ENCODE assay signal across 11 mouse cellular contexts in genomic region chr3:88456746-88457532, GRCm38 (mm10). TPM values are rescaled to one million over a fixed set of nuclear protein-coding genes. Genes with fewer than 3 reads are reported as not detected.
DNase-seq lines count a peak whose midpoint lies in the region; ATAC-seq and TF ChIP-seq lines count a peak whose summit lies in the region.
"Had no signal": no experiment of that assay in that cellular context is flagged by ENCODE, and none has a peak within 500 bp of the region (broad histone marks: within the 10 kb centered on the region; RNA-seq: fewer than 3 reads in every experiment).

No protein-coding gene starts in this region.

- peaks cover 18% of the 10 kb centered on the region; the same call in 1 of the 2 replicates for H3K79me2 ChIP-seq in liver, adult 2 months (ENCODE audit: control insufficient read depth, insufficient read depth, low read length)

- H3K9me3 ChIP-seq in forebrain, embryonic 15.5 days, result no peaks in the 10 kb centered on the region
- no peaks in the 10 kb centered on the region for H3K9me3 ChIP-seq in liver, embryonic 16.5 days (replicated peaks; ENCODE audit: control insufficient read depth, low read length)
- no peaks in the 10 kb centered on the region for H3K9me3 ChIP-seq in stomach, embryonic 16.5 days (replicated peaks; ENCODE audit: control insufficient read depth, low read length)
- H3K9me3 ChIP-seq: heart, embryonic 15.5 days; lung, embryonic 15.5 days had no signal

- no peak for DNase-seq in liver, adult 2 months (ENCODE audit: extremely low read depth, low read depth, low spot score)
- DNase-seq in liver, result no peak
- DNase-seq in embryo, embryonic 10 days (ENCODE audit: low spot score), result no peak
- no peak for DNase-seq in cerebellum, postnatal 10 days
- DNase-seq in layer of hippocampus, postnatal 36 days, result no peak
- DNase-seq: layer of hippocampus, adult 9-11 months had no signal

- no peak for ATAC-seq in forebrain, embryonic 15.5 days (replicated peaks)
- no peak for ATAC-seq in liver, embryonic 16.5 days (ENCODE audit: low read depth)
- no peak for ATAC-seq in stomach, embryonic 16.5 days (ENCODE audit: insufficient read depth, low FRiP score)

- H3K27ac ChIP-seq in liver, adult 2 months (replicated peaks; ENCODE audit: insufficient read depth, low read depth, low read length), result peak overlapping the region; percentile 92
- no peak overlapping the region for H3K27ac ChIP-seq in forebrain, embryonic 15.5 days (replicated peaks)
- peak overlapping the region; percentile 64 for H3K27ac ChIP-seq in liver, embryonic 16.5 days (ENCODE audit: low read length)
- peak overlapping the region; percentile 3 for H3K27ac ChIP-seq in stomach, embryonic 16.5 days (ENCODE audit: low read length)
- H3K27ac ChIP-seq: heart, embryonic 15.5 days; lung, embryonic 15.5 days had no signal

- H3K4me3 ChIP-seq in liver, adult 2 months (ENCODE audit: insufficient read depth, low read depth, low read length), result no peak overlapping the region
- H3K4me3 ChIP-seq in forebrain, embryonic 15.5 days, result peak overlapping the region; percentile 50
- H3K4me3 ChIP-seq in liver, embryonic 16.5 days (ENCODE audit: low read depth, low read length), result no peak overlapping the region
- no peak overlapping the region for H3K4me3 ChIP-seq in stomach, embryonic 16.5 days (replicated peaks; ENCODE audit: low read length)
- H3K4me3 ChIP-seq: heart, embryonic 15.5 days; lung, embryonic 15.5 days had no signal

- no peaks in the 10 kb centered on the region for H3K27me3 ChIP-seq in liver, adult 2 months (ENCODE audit: control insufficient read depth, insufficient read depth, low read length)
- no peaks in the 10 kb centered on the region for H3K27me3 ChIP-seq in forebrain, embryonic 15.5 days
- peaks cover 5% of the 10 kb centered on the region for H3K27me3 ChIP-seq in liver, embryonic 16.5 days (ENCODE audit: control insufficient read depth, insufficient read depth, low read depth, low read length)
- no peaks in the 10 kb centered on the region; the same call in 1 of the 2 replicates for H3K27me3 ChIP-seq in stomach, embryonic 16.5 days (ENCODE audit: control insufficient read depth, insufficient read depth, low read length)

- H3K4me2 ChIP-seq in forebrain, embryonic 15.5 days (replicated peaks), result peak overlapping the region; percentile 46
- no peak overlapping the region for H3K4me2 ChIP-seq in liver, embryonic 16.5 days (ENCODE audit: low read depth, low read length)
- no peak overlapping the region for H3K4me2 ChIP-seq in stomach, embryonic 16.5 days (ENCODE audit: low read depth, low read length)
- H3K4me2 ChIP-seq: heart, embryonic 15.5 days; lung, embryonic 15.5 days had no signal

- H3K9ac ChIP-seq in liver, adult 2 months (ENCODE audit: low read depth, low read length), result peak overlapping the region; percentile 20; the same call in 1 of the 2 replicates
- peak overlapping the region; percentile 57; the same call in 1 of the 2 replicates for H3K9ac ChIP-seq in forebrain, embryonic 15.5 days (replicated peaks)
- H3K9ac ChIP-seq in liver, embryonic 16.5 days (ENCODE audit: low read depth, low read length), result no peak overlapping the region
- H3K9ac ChIP-seq in stomach, embryonic 16.5 days (ENCODE audit: low read length), result peak overlapping the region; percentile 34; the same call in 1 of the 2 replicates
- H3K9ac ChIP-seq: heart, embryonic 15.5 days; lung, embryonic 15.5 days had no signal

- H3K36me3 ChIP-seq in liver, adult 2 months (ENCODE audit: control insufficient read depth, insufficient read depth, low read length), result peaks cover 9% of the 10 kb centered on the region
- H3K36me3 ChIP-seq in forebrain, embryonic 15.5 days, result no peaks in the 10 kb centered on the region
- H3K36me3 ChIP-seq in liver, embryonic 16.5 days (ENCODE audit: control insufficient read depth, insufficient read depth), result no peaks in the 10 kb centered on the region
- no peaks in the 10 kb centered on the region for H3K36me3 ChIP-seq in stomach, embryonic 16.5 days (ENCODE audit: control insufficient read depth, insufficient read depth, low read length)
- H3K36me3 ChIP-seq: heart, embryonic 15.5 days; lung, embryonic 15.5 days had no signal

- WGBS in liver, adult 2 months, result 38% methylated on average over 7 of the region's 7 CpGs
- 74% methylated on average over 7 of the region's 7 CpGs for WGBS in forebrain, embryonic 15.5 days
- 60% methylated on average over 7 of the region's 7 CpGs for WGBS in liver, embryonic 16.5 days (ENCODE audit: insufficient replicate concordance)
- WGBS in stomach, embryonic 16.5 days, result 60% methylated on average over 7 of the region's 7 CpGs

- TF ChIP-seq POLR2A in liver, adult 2 months (IDR thresholded peaks at IDR 0.05; ENCODE audit: extremely low read depth, insufficient read depth, low read length), result no peak

- no peak for TF ChIP-seq CTCF in liver, adult 2 months (IDR thresholded peaks at IDR 0.05; ENCODE audit: low read depth, low read length)

- peaks cover 14% of the 10 kb centered on the region for H3K4me1 ChIP-seq in liver, adult 2 months (ENCODE audit: control insufficient read depth, insufficient read depth, low read length)
- H3K4me1 ChIP-seq in forebrain, embryonic 15.5 days, result peaks cover 36% of the 10 kb centered on the region
- peaks cover 9% of the 10 kb centered on the region; the same call in 1 of the 2 replicates for H3K4me1 ChIP-seq in liver, embryonic 16.5 days (ENCODE audit: control insufficient read depth, low read depth, low read length)
- peaks cover 9% of the 10 kb centered on the region; the same call in 1 of the 2 replicates for H3K4me1 ChIP-seq in stomach, embryonic 16.5 days (ENCODE audit: control insufficient read depth, insufficient read depth, low read length)

RNA-seq across cellular contexts. Expression of gene Sema4a, which starts 4.0 kb away (rescaled TPM):
- total RNA-seq in liver, adult 2 months (2014; rRNA removed), result 23.4 and 37.9 TPM in 2 replicates
- polyA plus RNA-seq in liver, adult 2 months (2012; rRNA removed), result 109 and 117 TPM in 2 replicates
- polyA plus RNA-seq in forebrain, embryonic 15.5 days (2015; fragmentation: Nextera tagmentation; extraction: Ambion mirVana), result 16.3 and 17.7 TPM in 2 replicates
- 27.0 and 29.1 TPM in 2 replicates for polyA plus RNA-seq in liver, embryonic 16.5 days (2015; fragmentation: Nextera tagmentation; extraction: Ambion mirVana)
- polyA plus RNA-seq in stomach, embryonic 16.5 days (2015; fragmentation: Nextera tagmentation; extraction: Ambion mirVana), result 33.1 and 38.4 TPM in 2 replicates
- 10 to 100 TPM; 34.1 to 36.8 TPM for total RNA-seq in layer of hippocampus, postnatal 36 days (2021)

RNA-seq across cellular contexts. Expression of gene Slc25a44, which starts 32.0 kb away (rescaled TPM):
- 26.1 and 28.1 TPM in 2 replicates for total RNA-seq in liver, adult 2 months (2014; rRNA removed)
- 57.0 and 60.9 TPM in 2 replicates for polyA plus RNA-seq in liver, adult 2 months (2012; rRNA removed)
- polyA plus RNA-seq in forebrain, embryonic 15.5 days (2015; fragmentation: Nextera tagmentation; extraction: Ambion mirVana), result 31.3 and 33.2 TPM in 2 replicates
- polyA plus RNA-seq in liver, embryonic 16.5 days (2015; fragmentation: Nextera tagmentation; extraction: Ambion mirVana), result 10.0 and 11.8 TPM in 2 replicates
- polyA plus RNA-seq in stomach, embryonic 16.5 days (2015; fragmentation: Nextera tagmentation; extraction: Ambion mirVana), result 18.0 and 20.0 TPM in 2 replicates
- total RNA-seq in layer of hippocampus, postnatal 36 days (2021), result 10 to 100 TPM; 68.6 to 69.1 TPM

RNA-seq across cellular contexts. Expression of gene Pmf1, which starts 46.8 kb away (rescaled TPM):
- total RNA-seq in liver, adult 2 months (2014; rRNA removed), result 12.9 and 16.5 TPM in 2 replicates
- polyA plus RNA-seq in liver, adult 2 months (2012; rRNA removed), result 59.0 and 68.1 TPM in 2 replicates
- polyA plus RNA-seq in forebrain, embryonic 15.5 days (2015; fragmentation: Nextera tagmentation; extraction: Ambion mirVana), result 55.1 and 64.8 TPM in 2 replicates
- polyA plus RNA-seq in liver, embryonic 16.5 days (2015; fragmentation: Nextera tagmentation; extraction: Ambion mirVana), result 69.7 and 76.8 TPM in 2 replicates
- 98.9 and 104 TPM in 2 replicates for polyA plus RNA-seq in stomach, embryonic 16.5 days (2015; fragmentation: Nextera tagmentation; extraction: Ambion mirVana)
- 1 to 10 TPM; 5.3 to 6.3 TPM for total RNA-seq in layer of hippocampus, postnatal 36 days (2021)

RNA-seq across cellular contexts. Expression of gene Lmna, which starts 52.8 kb away (rescaled TPM):
- 28.2 and 38.5 TPM in 2 replicates for total RNA-seq in liver, adult 2 months (2014; rRNA removed)
- 41.0 and 44.7 TPM in 2 replicates for polyA plus RNA-seq in liver, adult 2 months (2012; rRNA removed)
- polyA plus RNA-seq in forebrain, embryonic 15.5 days (2015; fragmentation: Nextera tagmentation; extraction: Ambion mirVana), result 23.4 and 27.5 TPM in 2 replicates
- polyA plus RNA-seq in liver, embryonic 16.5 days (2015; fragmentation: Nextera tagmentation; extraction: Ambion mirVana), result 123 and 131 TPM in 2 replicates
- 266 and 298 TPM in 2 replicates for polyA plus RNA-seq in stomach, embryonic 16.5 days (2015; fragmentation: Nextera tagmentation; extraction: Ambion mirVana)
- 10 to 100 TPM; 32.6 to 34.3 TPM for total RNA-seq in layer of hippocampus, postnatal 36 days (2021)
